Mouse (Mus musculus) embryonic facial prominence, embryonic 14.5 days (tissue): ENCODE results near the gene Apol7a. TPM values are rescaled to one million over a fixed set of nuclear protein-coding genes. Genes with fewer than 3 reads are reported as not detected.

Experiments
- ATAC-seq: fragments of 200-750 bp; cut with Nextera tagmentation; 2 replicates; pipeline ENCODE4 v1.8.0; 2017; ENCODE audit warnings: low read depth, moderate number of reproducible peaks, moderate TSS enrichment
- DNase-seq: peaks from one replicate; pipeline ENCODE4 v3.0.0-alpha.2; 2015; ENCODE audit warnings: low spot score
- H3K27ac ChIP-seq: fragments of 300-500 bp; sonication (generic); replicated peaks from 2 replicates; pipeline ENCODE4 v1.5.1; 2014; ENCODE audit warnings: low read depth, mild to moderate bottlenecking, low read length, moderate library complexity
- H3K27me3 ChIP-seq: fragments of 300-500 bp; sonication (generic); replicated peaks from 2 replicates; pipeline ENCODE4 v1.6.1; 2014; ENCODE audit warnings: low read length; ENCODE audit not compliant: control insufficient read depth, insufficient read depth
- H3K36me3 ChIP-seq: fragments of 300-500 bp; sonication (generic); 2 replicates; pipeline ENCODE4 v1.6.1; 2014; ENCODE audit warnings: low read length, mixed read lengths; ENCODE audit not compliant: control insufficient read depth, insufficient read depth
- H3K4me1 ChIP-seq: fragments of 300-500 bp; sonication (generic); 2 replicates; pipeline ENCODE4 v1.6.1; 2014; ENCODE audit warnings: antibody characterized with exemption, low read length; ENCODE audit not compliant: control insufficient read depth, insufficient read depth
- H3K4me2 ChIP-seq: fragments of 300-500 bp; sonication (generic); 2 replicates; pipeline ENCODE4 v1.6.1; 2014; ENCODE audit warnings: low read depth, mild to moderate bottlenecking, low read length, moderate library complexity, mixed read lengths
- H3K4me3 ChIP-seq: fragments of 300-500 bp; sonication (generic); 2 replicates; pipeline ENCODE4 v1.5.1; 2014; ENCODE audit warnings: low read depth, mild to moderate bottlenecking, low read length
- H3K9ac ChIP-seq: fragments of 300-500 bp; sonication (generic); 2 replicates; pipeline ENCODE4 v1.6.1; 2014; ENCODE audit warnings: low read depth, mild to moderate bottlenecking, low read length, moderate library complexity, mixed read lengths
- H3K9me3 ChIP-seq: fragments of 300-500 bp; sonication (generic); 2 replicates; pipeline ENCODE4 v1.6.1; 2016; ENCODE audit warnings: low read length; ENCODE audit not compliant: control insufficient read depth
- WGBS: fragments of 180-500 bp; shearing (Covaris S2); extraction: QIAGEN DNeasy Blood & Tissue Kit; methylation state at CpG from one replicate; pipeline ENCODE4 v1.1.7; 2014; 5-methylcytosine and 5-hydroxymethylcytosine counted together
- polyA plus RNA-seq: library from polyadenylated mRNA; unstranded; fragments of >200 nt; fragmentation: Nextera tagmentation; extraction: Ambion mirVana; gene quantifications from 2 replicates; pipeline ENCODE4 v1.2.1, GENCODE M21; 2014

Gene Apol7a
- polyA plus RNA-seq, 1 experiment from 2014 or later, result 0.43 TPM

GRCm38 (mm10) chr15:77367504-77367903 is 31.4 kb downstream of the Apol7a start:
- Histone ChIP-seq H3K4me1 (peaks cover 35% of the 10 kb centered on the region), H3K36me3 (no peaks in the 10 kb centered on the region), H3K4me2 (peak overlapping the region; percentile 62; the same call in 1 of the 2 replicates), H3K27me3 (no peaks in the 10 kb centered on the region), H3K9me3 (no peaks in the 10 kb centered on the region; the same call in 1 of the 2 replicates), H3K4me3 (0 out of 2 replicates have a peak overlapping the region, but pooled peaks have one; percentile 29), H3K27ac (peak overlapping the region; percentile 99), H3K9ac (no peak overlapping the region)
- WGBS, result 36% methylated on average over 8 of the region's 8 CpGs
- DNase-seq (no peak), ATAC-seq (no peak)

- Histone ChIP-seq H3K27ac (peak overlapping the region; percentile 99), H3K4me2 (peak overlapping the region; percentile 62), H3K36me3 (no peaks in the 10 kb centered on the region), H3K9me3 (no peaks in the 10 kb centered on the region; the same call in 1 of the 2 replicates), H3K4me3 (peak overlapping the region; percentile 29), H3K27me3 (no peaks in the 10 kb centered on the region), H3K9ac (peak overlapping the region; percentile 65), H3K4me1 (peaks cover 35% of the 10 kb centered on the region)
- ATAC-seq (peak; percentile 75), DNase-seq (peak; percentile 98)
- WGBS, result 1% methylated on average over 22 of the region's 26 CpGs
Observed at GRCm38 (mm10) chr15:77366706-77367484, 32.0 kb downstream of the Apol7a start.

GRCm38 (mm10) chr15:77365700-77366570 is 33.0 kb downstream of the Apol7a start:
- peak; percentile 72 for DNase-seq
- Histone ChIP-seq H3K27me3 (no peaks in the 10 kb centered on the region), H3K9ac (peak overlapping the region; percentile 28), H3K27ac (peak overlapping the region; percentile 99), H3K4me2 (peak overlapping the region; percentile 62), H3K4me3 (no peak overlapping the region), H3K4me1 (peaks cover 35% of the 10 kb centered on the region), H3K36me3 (no peaks in the 10 kb centered on the region), H3K9me3 (no peaks in the 10 kb centered on the region)
- ATAC-seq, result no peak
- 20% methylated on average over 9 of the region's 9 CpGs for WGBS

- no peaks in the 10 kb centered on the region for H3K9me3 ChIP-seq
- peak overlapping the region; percentile 27; the same call in 1 of the 2 replicates for H3K4me2 ChIP-seq
- peak; percentile 76 for DNase-seq
- H3K27ac ChIP-seq, result peak overlapping the region; percentile 87
- H3K9ac ChIP-seq, result peak overlapping the region; percentile 36; the same call in 1 of the 2 replicates
- H3K4me1 ChIP-seq, result peaks cover 35% of the 10 kb centered on the region
- 66% methylated on average over 3 of the region's 3 CpGs for WGBS
- H3K36me3 ChIP-seq, result no peaks in the 10 kb centered on the region
- no peak overlapping the region for H3K4me3 ChIP-seq
- no peaks in the 10 kb centered on the region for H3K27me3 ChIP-seq
- no peak for ATAC-seq
Observed at GRCm38 (mm10) chr15:77364026-77364425, 34.9 kb downstream of the Apol7a start.

GRCm38 (mm10) chr15:77363578-77363977 is 35.3 kb downstream of the Apol7a start:
- 48% methylated on average over 6 of the region's 6 CpGs for WGBS
- Histone ChIP-seq H3K4me3 (no peak overlapping the region), H3K4me1 (peaks cover 35% of the 10 kb centered on the region), H3K27ac (peak overlapping the region; percentile 87), H3K36me3 (no peaks in the 10 kb centered on the region), H3K9me3 (no peaks in the 10 kb centered on the region), H3K27me3 (no peaks in the 10 kb centered on the region), H3K4me2 (peak overlapping the region; percentile 27; the same call in 1 of the 2 replicates), H3K9ac (peak overlapping the region; percentile 36; the same call in 1 of the 2 replicates)
- DNase-seq (peak; percentile 57), ATAC-seq (no peak)

- no peak overlapping the region for H3K4me3 ChIP-seq
- H3K9ac ChIP-seq, result no peak overlapping the region
- H3K4me2 ChIP-seq, result peak overlapping the region; percentile 27; the same call in 1 of the 2 replicates
- peaks cover 39% of the 10 kb centered on the region for H3K4me1 ChIP-seq
- H3K27me3 ChIP-seq, result no peaks in the 10 kb centered on the region
- 11% methylated on average over 5 of the region's 5 CpGs for WGBS
- H3K27ac ChIP-seq, result peak overlapping the region; percentile 87
- ATAC-seq (no peak), DNase-seq (no peak)
- H3K9me3 ChIP-seq, result no peaks in the 10 kb centered on the region
- no peaks in the 10 kb centered on the region for H3K36me3 ChIP-seq
Observed at GRCm38 (mm10) chr15:77362952-77363351, 36.0 kb downstream of the Apol7a start.

GRCm38 (mm10) chr15:77359905-77360304 is 39.0 kb downstream of the Apol7a start:
- Histone ChIP-seq H3K9ac (no peak overlapping the region), H3K27ac (peak overlapping the region; percentile 95), H3K36me3 (no peaks in the 10 kb centered on the region), H3K4me2 (no peak overlapping the region), H3K4me1 (peaks cover 31% of the 10 kb centered on the region), H3K27me3 (no peaks in the 10 kb centered on the region), H3K4me3 (no peak overlapping the region), H3K9me3 (no peaks in the 10 kb centered on the region)
- whole genome bisulfite sequencing, result 82% methylated on average over 8 of the region's 8 CpGs
- ATAC-seq, result no peak
- DNase-seq, result no peak

- Histone ChIP-seq H3K4me3 (no peak overlapping the region), H3K4me1 (peaks cover 29% of the 10 kb centered on the region), H3K27me3 (no peaks in the 10 kb centered on the region), H3K9me3 (no peaks in the 10 kb centered on the region), H3K36me3 (no peaks in the 10 kb centered on the region), H3K9ac (peak overlapping the region; percentile 57), H3K27ac (peak overlapping the region; percentile 95), H3K4me2 (no peak overlapping the region)
- WGBS, result 57% methylated on average over 9 of the region's 9 CpGs
- DNase-seq, result no peak
- no peak for ATAC-seq
Observed at GRCm38 (mm10) chr15:77359486-77359885, 39.4 kb downstream of the Apol7a start.
